Mouse (Mus musculus) stomach, postnatal 0 days (tissue): ENCODE data around the gene Fdxr. TPM values are rescaled to one million over a fixed set of nuclear protein-coding genes. Genes with fewer than 3 reads are reported as not detected.

Experiments used
- ATAC-seq: fragments of 200-750 bp; cut with Nextera tagmentation; 2 replicates; pipeline ENCODE4 v1.8.0; 2017; ENCODE audit not compliant: low FRiP score, low TSS enrichment
- DNase-seq: peaks from one replicate; pipeline ENCODE4 v3.0.0-alpha.2; 2016; ENCODE audit warnings: low spot score
- H3K27ac ChIP-seq: fragments of 300-500 bp; sonication (generic); replicated peaks from 2 replicates; pipeline ENCODE4 v1.5.1; 2014; ENCODE audit warnings: mild to moderate bottlenecking, control low read depth
- H3K27me3 ChIP-seq: fragments of 300-500 bp; sonication (generic); 2 replicates; pipeline ENCODE4 v1.6.1; 2014; ENCODE audit warnings: low read length; ENCODE audit not compliant: control insufficient read depth, insufficient read depth
- H3K36me3 ChIP-seq: fragments of 300-500 bp; sonication (generic); 2 replicates; pipeline ENCODE4 v1.6.1; 2014; ENCODE audit warnings: low read length, mixed read lengths; ENCODE audit not compliant: control insufficient read depth, insufficient read depth
- H3K4me1 ChIP-seq: fragments of 300-500 bp; sonication (generic); replicated peaks from 2 replicates; pipeline ENCODE4 v1.6.1; 2014; ENCODE audit warnings: antibody characterized with exemption; ENCODE audit not compliant: control insufficient read depth, insufficient read depth
- H3K4me2 ChIP-seq: fragments of 300-500 bp; sonication (generic); replicated peaks from 2 replicates; pipeline ENCODE4 v1.6.1; 2014; ENCODE audit warnings: low read depth, mild to moderate bottlenecking, control low read depth, moderate library complexity
- H3K4me3 ChIP-seq: fragments of 300-500 bp; sonication (generic); 2 replicates; pipeline ENCODE4 v1.5.1; 2014; ENCODE audit warnings: low read depth, low read length, control low read depth
- H3K9ac ChIP-seq: fragments of 300-500 bp; sonication (generic); 2 replicates; pipeline ENCODE4 v1.6.1; 2014; ENCODE audit warnings: mild to moderate bottlenecking, low read length, control low read depth, mixed read lengths
- H3K9me3 ChIP-seq: fragments of 300-500 bp; sonication (generic); 2 replicates; pipeline ENCODE4 v1.6.1; 2016; ENCODE audit warnings: low read length; ENCODE audit not compliant: control insufficient read depth
- CTCF ChIP-seq: IDR thresholded peaks from 2 replicates; pipeline ENCODE4 v1.5.1; 2016; ENCODE audit warnings: antibody characterized with exemption, low read depth, mild to moderate bottlenecking, moderate library complexity
- EP300 ChIP-seq: optimal IDR thresholded peaks from 2 replicates; pipeline ENCODE3; 2016; ENCODE audit warnings: antibody characterized with exemption
- WGBS: fragments of 180-500 bp; shearing (Covaris S2); extraction: QIAGEN DNeasy Blood & Tissue Kit; methylation state at CpG from one replicate; pipeline ENCODE4 v1.1.7; 2014; 5-methylcytosine and 5-hydroxymethylcytosine counted together
- polyA plus RNA-seq: library from polyadenylated mRNA; unstranded; fragments of >200 nt; fragmentation: Nextera tagmentation; extraction: Ambion mirVana; gene quantifications from 2 replicates; pipeline ENCODE4 v1.2.1, GENCODE M21; 2015

Fdxr gene
- 6.7 and 7.3 TPM in 2 replicates for polyA plus RNA-seq

GRCm38 (mm10) chr11:115276780-115277603, at the start of gene Fdxr:
Gene Fdxr (minus strand): TSS chr11:115277050.
- Histone ChIP-seq H3K4me1 (peaks cover 3% of the 10 kb centered on the region; the same call in 1 of the 2 replicates), H3K9me3 (no peaks in the 10 kb centered on the region), H3K36me3 (no peaks in the 10 kb centered on the region), H3K27me3 (no peaks in the 10 kb centered on the region), H3K4me2 (peak within 1 kb of the TSS; percentile 90), H3K9ac (peak within 1 kb of the TSS; percentile 69), H3K4me3 (peak within 1 kb of the TSS; percentile 55), H3K27ac (peak within 1 kb of the TSS; percentile 85)
- ATAC-seq (peak; percentile 95), DNase-seq (peak; percentile 99)
- under 1% methylated on average over 42 of the region's 42 CpGs for WGBS
- TF ChIP-seq EP300 (no peak), CTCF (peak; percentile 36; the same call in 1 of the 2 replicates)

- Histone ChIP-seq H3K27me3 (peaks cover 25% of the 10 kb centered on the region; the same call in 1 of the 2 replicates), H3K9me3 (no peaks in the 10 kb centered on the region), H3K4me1 (no peaks in the 10 kb centered on the region), H3K4me3 (no peak overlapping the region), H3K9ac (no peak overlapping the region), H3K27ac (no peak overlapping the region), H3K4me2 (no peak overlapping the region), H3K36me3 (no peaks in the 10 kb centered on the region)
- no peak for ATAC-seq
- no peak for DNase-seq
- 20% methylated on average over 30 of the region's 32 CpGs for WGBS
- TF ChIP-seq EP300 (no peak), CTCF (no peak)
These were observed 46.5 kb upstream of the Fdxr start for GRCm38 (mm10) chr11:115323354-115323753.

- H3K9me3 ChIP-seq: no peaks in the 10 kb centered on the region
- ATAC-seq: peak; percentile 51
These were observed 45.2 kb upstream of the Fdxr start, which contains the start of gene Ush1g for GRCm38 (mm10) chr11:115321906-115322693. Gene Ush1g (minus strand): TSS chr11:115322041.

GRCm38 (mm10) chr11:115319704-115320383, 43.0 kb upstream of the Fdxr start:
- ATAC-seq: no peak
- H3K9ac ChIP-seq: no peak overlapping the region
- H3K4me1 ChIP-seq: no peaks in the 10 kb centered on the region
- WGBS: 11% methylated on average over 18 of the region's 18 CpGs
- H3K36me3 ChIP-seq: no peaks in the 10 kb centered on the region
- no peak overlapping the region for H3K4me3 ChIP-seq
- no peak overlapping the region for H3K27ac ChIP-seq
- peaks cover 34% of the 10 kb centered on the region; the same call in 1 of the 2 replicates for H3K27me3 ChIP-seq
- DNase-seq: peak; percentile 54
- TF ChIP-seq CTCF (no peak), EP300 (no peak)
- no peak overlapping the region for H3K4me2 ChIP-seq
- no peaks in the 10 kb centered on the region for H3K9me3 ChIP-seq

More at GRCm38 (mm10) chr11:115321906-115322693, 45.2 kb upstream of the Fdxr start, which contains the start of gene Ush1g:
- Histone ChIP-seq H3K9ac (no peak within 1 kb of the TSS), H3K27ac (no peak within 1 kb of the TSS), H3K4me2 (no peak within 1 kb of the TSS), H3K4me1 (no peaks in the 10 kb centered on the region), H3K4me3 (no peak within 1 kb of the TSS; the same call in 1 of the 2 replicates), H3K36me3 (no peaks in the 10 kb centered on the region), H3K27me3 (peaks cover 25% of the 10 kb centered on the region; the same call in 1 of the 2 replicates)
- TF ChIP-seq EP300: no peak
- TF ChIP-seq CTCF: peak; percentile 98
- DNase-seq: peak; percentile 89
- 3% methylated on average over 35 of the region's 35 CpGs for WGBS

GRCm38 (mm10) chr11:115318245-115319027, 41.6 kb upstream of the Fdxr start:
- Histone ChIP-seq H3K4me2 (no peak overlapping the region), H3K9me3 (no peaks in the 10 kb centered on the region), H3K27me3 (peaks cover 34% of the 10 kb centered on the region; the same call in 1 of the 2 replicates), H3K36me3 (no peaks in the 10 kb centered on the region), H3K4me3 (no peak overlapping the region), H3K9ac (no peak overlapping the region), H3K4me1 (no peaks in the 10 kb centered on the region), H3K27ac (no peak overlapping the region)
- DNase-seq (no peak), ATAC-seq (no peak)
- TF ChIP-seq CTCF: no peak
- no peak for TF ChIP-seq EP300
- WGBS: 4% methylated on average over 59 of the region's 63 CpGs
